Mouse (Mus musculus) kidney, adult 2 months (tissue): ENCODE data around the gene Bloc1s4. TPM values are rescaled to one million over a fixed set of nuclear protein-coding genes. Genes with fewer than 3 reads are reported as not detected.

ENCODE experiments used
- DNase-seq: peaks from one replicate; pipeline ENCODE4 v3.0.0; 2021
- H3K27ac ChIP-seq: fragments of 200-500 bp; 2 replicates; pipeline ENCODE4 v1.5.1; 2012; ENCODE audit warnings: low read depth, low read length, control low read depth, inconsistent platforms; ENCODE audit not compliant: insufficient read depth
- H3K27me3 ChIP-seq: fragments of 200-500 bp; replicated peaks from 2 replicates; pipeline ENCODE4 v1.6.1; 2012; ENCODE audit warnings: mild to moderate bottlenecking, moderate library complexity, low read length, inconsistent platforms; ENCODE audit not compliant: control insufficient read depth, insufficient read depth
- H3K36me3 ChIP-seq: fragments of 200-500 bp; 2 replicates; pipeline ENCODE4 v1.6.1; 2012; ENCODE audit warnings: mild to moderate bottlenecking, moderate library complexity, low read length, inconsistent platforms; ENCODE audit not compliant: control insufficient read depth, insufficient read depth
- H3K4me1 ChIP-seq: fragments of 200-500 bp; 2 replicates; pipeline ENCODE4 v1.6.1; 2011; ENCODE audit warnings: low read length; ENCODE audit not compliant: control insufficient read depth, insufficient read depth
- H3K4me3 ChIP-seq: fragments of 200-500 bp; 2 replicates; pipeline ENCODE4 v1.5.1; 2011; ENCODE audit warnings: mild to moderate bottlenecking, low read depth, low read length, control low read depth; ENCODE audit not compliant: insufficient read depth
- CTCF ChIP-seq: fragments of 200-500 bp; conservative IDR thresholded peaks from 2 replicates; pipeline ENCODE4 v1.5.1; 2011; ENCODE audit warnings: low read depth, mild to moderate bottlenecking, control low read depth, low read length, moderate library complexity, mixed read lengths; ENCODE audit not compliant: insufficient read depth, insufficient read length
- POLR2A ChIP-seq: fragments of 200-500 bp; IDR thresholded peaks from one replicate; pipeline ENCODE4 v1.6.1; 2011; ENCODE audit warnings: low read depth, low read length, control low read depth
- WGBS: fragments of 180-500 bp; shearing (Covaris S2); methylation state at CpG from one replicate; pipeline ENCODE4 v1.1.7; 2018; 5-methylcytosine and 5-hydroxymethylcytosine counted together
- polyA plus RNA-seq: library from polyadenylated mRNA; depleted of rRNA; stranded (reverse); fragments of >200 nt; gene quantifications from 2 replicates; pipeline ENCODE4 v1.2.3, GENCODE M21; 2012; rRNA removed

Gene Bloc1s4
- polyA plus RNA-seq, 1 experiment = 15.8 TPM

GRCm38 (mm10) chr5:36705390-36705789 lies 43.1 kb downstream of the Bloc1s4 start:
- 88% methylated on average over 5 of the region's 5 CpGs for WGBS
- no peaks in the 10 kb centered on the region for H3K27me3 ChIP-seq
- peaks cover 10% of the 10 kb centered on the region; the same call in 1 of the 2 replicates for H3K4me1 ChIP-seq
- H3K27ac ChIP-seq = no peak overlapping the region
- DNase-seq = no peak
- no peak overlapping the region for H3K4me3 ChIP-seq
- no peaks in the 10 kb centered on the region for H3K36me3 ChIP-seq
- TF ChIP-seq CTCF = no peak
- TF ChIP-seq POLR2A = no peak

- H3K4me1 ChIP-seq = peaks cover 10% of the 10 kb centered on the region; the same call in 1 of the 2 replicates
- H3K36me3 ChIP-seq = no peaks in the 10 kb centered on the region
- no peak for TF ChIP-seq CTCF
- no peak for TF ChIP-seq POLR2A
- DNase-seq = no peak
- H3K27me3 ChIP-seq = no peaks in the 10 kb centered on the region
- WGBS = 89% methylated on average over 6 of the region's 6 CpGs
- H3K4me3 ChIP-seq = no peak overlapping the region
- no peak overlapping the region for H3K27ac ChIP-seq
These were observed 43.8 kb downstream of the Bloc1s4 start for GRCm38 (mm10) chr5:36704684-36705083.

GRCm38 (mm10) chr5:36700939-36701620 lies 47.4 kb downstream of the Bloc1s4 start:
- 38% methylated on average over 6 of the region's 6 CpGs for whole genome bisulfite sequencing
- Histone ChIP-seq H3K4me1 (peaks cover 15% of the 10 kb centered on the region; the same call in 1 of the 2 replicates), H3K4me3 (no peak overlapping the region), H3K27me3 (no peaks in the 10 kb centered on the region), H3K36me3 (no peaks in the 10 kb centered on the region), H3K27ac (peak overlapping the region; percentile 37)
- TF ChIP-seq CTCF (no peak), POLR2A (no peak)
- DNase-seq = peak; percentile 67

- no peak overlapping the region for H3K4me3 ChIP-seq
- TF ChIP-seq CTCF (no peak), POLR2A (no peak)
- no peak for DNase-seq
- no peaks in the 10 kb centered on the region for H3K27me3 ChIP-seq
- WGBS = 74% methylated on average over 5 of the region's 5 CpGs
- H3K27ac ChIP-seq = no peak overlapping the region
- no peaks in the 10 kb centered on the region for H3K36me3 ChIP-seq
- H3K4me1 ChIP-seq = peaks cover 20% of the 10 kb centered on the region; the same call in 1 of the 2 replicates
These were observed 49.8 kb downstream of the Bloc1s4 start for GRCm38 (mm10) chr5:36698689-36699088.

DNA sequence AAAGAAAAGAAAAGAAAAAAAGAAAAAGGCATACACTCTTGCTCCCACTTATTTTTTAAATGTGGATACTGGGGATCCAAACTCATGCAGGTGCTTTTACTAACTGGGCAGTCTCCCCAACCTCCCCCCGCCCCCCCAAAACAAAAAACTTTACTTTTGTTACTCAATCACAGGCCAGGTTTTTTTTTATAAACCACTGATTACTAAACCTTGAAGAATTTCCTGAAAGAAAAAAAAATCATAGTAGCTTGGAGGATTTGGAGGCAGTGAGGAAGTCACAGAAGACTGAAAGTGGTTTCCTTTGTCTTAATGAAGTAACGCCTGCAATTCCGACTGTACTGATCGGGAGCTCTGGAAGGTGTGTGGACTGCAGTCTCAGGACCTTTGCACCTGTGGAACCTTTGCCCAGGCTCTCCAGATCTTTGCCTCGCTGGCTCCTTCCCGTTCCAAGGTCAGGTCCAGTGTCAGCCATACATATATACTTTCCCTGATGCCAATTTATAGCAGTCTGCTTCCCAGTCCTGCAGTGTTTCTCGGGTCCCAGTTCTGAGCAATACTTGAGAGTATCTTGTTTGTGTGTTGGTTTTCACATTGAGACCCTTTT lies 50.3 kb downstream of the Bloc1s4 start:
- Histone ChIP-seq H3K27ac (no peak overlapping the region), H3K36me3 (no peaks in the 10 kb centered on the region), H3K27me3 (no peaks in the 10 kb centered on the region), H3K4me3 (no peak overlapping the region), H3K4me1 (peaks cover 25% of the 10 kb centered on the region; the same call in 1 of the 2 replicates)
- 45% methylated on average over 7 of the region's 7 CpGs for WGBS
- TF ChIP-seq CTCF (no peak), POLR2A (no peak)
- peak; percentile 79 for DNase-seq

Other genes with a start within 250 kb of the Bloc1s4 start
- 45.2 and 50.0 TPM in 2 replicates for gene Tbc1d14, start 155.4 kb downstream of the Bloc1s4 start, polyA plus RNA-seq
- gene D5Ertd579e, start 52.6 kb downstream of the Bloc1s4 start, polyA plus RNA-seq = 22.1 and 23.1 TPM in 2 replicates
- 90.9 and 114 TPM in 2 replicates for gene Mrfap1, start 48.1 kb upstream of the Bloc1s4 start, polyA plus RNA-seq
- gene Man2b2, start 82.0 kb upstream of the Bloc1s4 start, polyA plus RNA-seq = 97.4 and 115 TPM in 2 replicates
- gene Ppp2r2c, start 119.9 kb upstream of the Bloc1s4 start, polyA plus RNA-seq = 0.34 and 0.58 TPM in 2 replicates
- 18.8 and 20.0 TPM in 2 replicates for gene Wfs1, start 240.6 kb upstream of the Bloc1s4 start, polyA plus RNA-seq